Mouse (Mus musculus) neural tube, embryonic 12.5 days (tissue): ENCODE measurements around the gene Aoc2. TPM values are rescaled to one million over a fixed set of nuclear protein-coding genes. Genes with fewer than 3 reads are reported as not detected.
"Not testable (repeated sequence)": the region's sequence is repeated elsewhere in the genome, so short reads cannot be mapped to it uniquely, and the experiment has no call there.

Source experiments
- ATAC-seq: fragments of 200-750 bp; cut with Nextera tagmentation; 2 replicates; pipeline ENCODE4 v1.8.0; 2017; ENCODE audit warnings: low read depth, mild to moderate bottlenecking, moderate TSS enrichment, moderate library complexity; ENCODE audit not compliant: low FRiP score
- H3K27ac ChIP-seq: fragments of 300-500 bp; sonication (generic); 2 replicates; pipeline ENCODE4 v1.5.1; 2016
- H3K27me3 ChIP-seq: fragments of 300-500 bp; sonication (generic); replicated peaks from 2 replicates; pipeline ENCODE4 v1.6.1; 2016; ENCODE audit warnings: mild to moderate bottlenecking
- H3K36me3 ChIP-seq: fragments of 300-500 bp; sonication (generic); 2 replicates; pipeline ENCODE4 v1.6.1; 2016; ENCODE audit warnings: mild to moderate bottlenecking
- H3K4me1 ChIP-seq: fragments of 300-500 bp; sonication (generic); 2 replicates; pipeline ENCODE4 v1.6.1; 2016
- H3K4me2 ChIP-seq: fragments of 300-500 bp; sonication (generic); replicated peaks from 2 replicates; pipeline ENCODE4 v1.6.1; 2016; ENCODE audit warnings: mild to moderate bottlenecking
- H3K4me3 ChIP-seq: fragments of 300-500 bp; sonication (generic); 2 replicates; pipeline ENCODE4 v1.5.1; 2016
- H3K9ac ChIP-seq: fragments of 300-500 bp; sonication (generic); 2 replicates; pipeline ENCODE4 v1.6.1; 2016; ENCODE audit warnings: mild to moderate bottlenecking
- H3K9me3 ChIP-seq: fragments of 300-500 bp; sonication (generic); 2 replicates; pipeline ENCODE4 v1.6.1; 2016; ENCODE audit warnings: mild to moderate bottlenecking
- WGBS: fragments of 180-500 bp; shearing (Covaris S2); methylation state at CpG from one replicate; pipeline ENCODE4 v1.1.7; 2016; 5-methylcytosine and 5-hydroxymethylcytosine counted together
- microRNA-seq: library from miRNA; unstranded; fragments of <30 nt; microRNA quantifications from one replicate; pipeline ENCODE4, GENCODE M21; 2017
- polyA plus RNA-seq: library from polyadenylated mRNA; unstranded; fragments of >200 nt; fragmentation: Nextera tagmentation; extraction: Ambion mirVana; gene quantifications from 2 replicates; pipeline ENCODE4 v1.2.1, GENCODE M21; 2016

The Aoc2 gene
- polyA plus RNA-seq, 1 experiment from 2014 or later, result 3.0 TPM

DNA sequence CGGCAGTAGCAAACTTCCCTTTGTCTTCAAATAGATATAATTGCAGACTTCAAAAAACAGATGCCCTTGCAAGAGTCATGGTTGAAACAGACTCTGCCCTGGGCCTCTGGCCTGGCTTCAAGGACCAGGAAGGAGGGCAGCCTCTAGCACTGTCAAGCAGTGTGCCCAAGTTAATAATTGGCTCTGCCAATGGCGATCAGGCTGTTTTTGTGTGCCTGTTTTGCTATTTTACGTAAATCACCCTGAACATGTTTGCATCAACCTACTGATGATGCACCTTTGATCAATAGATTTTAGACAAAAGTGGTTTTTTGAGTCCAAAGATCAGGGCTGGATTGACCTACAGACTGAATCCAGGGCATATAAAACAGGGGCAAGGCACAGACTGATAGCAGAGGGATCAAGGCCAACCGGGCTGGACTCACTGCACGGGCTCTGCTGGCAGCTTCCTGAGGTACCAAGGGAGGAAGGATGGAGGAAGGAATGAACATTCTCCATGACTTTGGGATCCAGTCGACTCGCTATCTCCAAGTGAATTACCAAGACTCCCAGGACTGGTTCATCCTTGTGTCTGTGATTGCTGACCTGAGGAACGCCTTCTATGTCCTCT, 42.6 kb downstream of the Aoc2 start, which contains the start of gene G6pc:
TSS of gene G6pc (plus strand) at position 236 of the 610 bp plus-strand sequence.
- no peak for ATAC-seq
- H3K4me1 ChIP-seq, result no peaks in the 10 kb centered on the region

DNA sequence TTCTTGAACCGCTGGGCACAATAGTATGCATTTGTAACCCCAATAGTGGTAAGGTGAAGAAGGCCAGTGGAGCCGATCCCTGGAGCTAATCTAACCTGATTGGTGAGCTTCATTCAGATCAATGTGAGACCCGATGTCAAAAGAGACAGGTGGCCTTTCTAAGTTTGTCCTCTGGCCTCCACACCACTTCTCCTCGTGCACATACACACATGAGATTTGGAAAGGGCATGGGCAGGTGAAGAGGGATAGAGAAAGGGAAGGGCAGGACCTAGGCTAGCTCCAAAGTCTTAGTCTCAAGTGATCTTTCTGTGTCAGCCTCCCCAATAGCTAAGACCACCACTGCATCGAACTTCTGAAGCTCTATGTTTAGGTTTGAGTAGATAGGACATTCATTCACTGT, 45.3 kb downstream of the Aoc2 start:
- H3K9me3 ChIP-seq, result no peaks in the 10 kb centered on the region
- H3K27ac ChIP-seq, result no peak overlapping the region
- H3K4me3 ChIP-seq, result no peak overlapping the region
- H3K9ac ChIP-seq, result no peak overlapping the region
- H3K4me1 ChIP-seq, result no peaks in the 10 kb centered on the region
- H3K27me3 ChIP-seq, result no peaks in the 10 kb centered on the region
- no peak for ATAC-seq
- no peak overlapping the region for H3K4me2 ChIP-seq
- WGBS, result 81% methylated on average over 5 of the region's 5 CpGs
- H3K36me3 ChIP-seq, result no peaks in the 10 kb centered on the region

More for the DNA sequence above, 42.6 kb downstream of the Aoc2 start, which contains the start of gene G6pc:
- Histone ChIP-seq H3K36me3 (no peaks in the 10 kb centered on the region), H3K9ac (no peak within 1 kb of the TSS), H3K9me3 (no peaks in the 10 kb centered on the region), H3K4me3 (no peak within 1 kb of the TSS), H3K4me2 (no peak within 1 kb of the TSS), H3K27ac (no peak within 1 kb of the TSS), H3K27me3 (no peaks in the 10 kb centered on the region)
- WGBS, result 87% methylated on average over 8 of the region's 8 CpGs

DNA sequence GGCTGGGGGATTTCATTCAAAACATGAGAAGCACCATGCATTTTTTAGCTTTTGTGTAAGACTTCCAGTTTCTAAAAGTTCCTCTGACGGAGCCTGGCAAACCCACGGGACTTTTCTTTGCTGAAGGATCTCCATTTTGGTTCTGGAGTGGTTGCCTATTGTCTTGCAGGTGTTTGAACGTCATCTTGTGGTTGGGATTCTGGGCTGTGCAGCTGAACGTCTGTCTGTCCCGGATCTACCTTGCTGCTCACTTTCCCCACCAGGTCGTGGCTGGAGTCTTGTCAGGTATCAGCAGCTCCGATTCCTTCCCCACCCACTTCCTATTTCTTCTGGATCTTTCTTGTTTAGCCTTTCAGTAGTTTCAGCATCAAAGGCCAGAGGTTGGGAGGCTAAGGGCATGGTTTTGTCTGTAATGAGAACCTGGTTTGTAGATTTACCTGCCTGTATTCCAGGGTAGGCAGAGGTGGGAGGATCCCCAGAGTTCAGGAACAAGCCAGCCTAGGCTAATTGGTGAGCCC, 49.6 kb downstream of the Aoc2 start:
- no peaks in the 10 kb centered on the region for H3K27me3 ChIP-seq
- no peaks in the 10 kb centered on the region for H3K9me3 ChIP-seq
- 74% methylated on average over 7 of the region's 7 CpGs for WGBS
- no peaks in the 10 kb centered on the region for H3K4me1 ChIP-seq
- H3K36me3 ChIP-seq, result no peaks in the 10 kb centered on the region
- ATAC-seq, result no peak
- no peak overlapping the region for H3K4me2 ChIP-seq
- H3K9ac ChIP-seq, result no peak overlapping the region
- H3K27ac ChIP-seq, result no peak overlapping the region
- H3K4me3 ChIP-seq, result no peak overlapping the region

DNA sequence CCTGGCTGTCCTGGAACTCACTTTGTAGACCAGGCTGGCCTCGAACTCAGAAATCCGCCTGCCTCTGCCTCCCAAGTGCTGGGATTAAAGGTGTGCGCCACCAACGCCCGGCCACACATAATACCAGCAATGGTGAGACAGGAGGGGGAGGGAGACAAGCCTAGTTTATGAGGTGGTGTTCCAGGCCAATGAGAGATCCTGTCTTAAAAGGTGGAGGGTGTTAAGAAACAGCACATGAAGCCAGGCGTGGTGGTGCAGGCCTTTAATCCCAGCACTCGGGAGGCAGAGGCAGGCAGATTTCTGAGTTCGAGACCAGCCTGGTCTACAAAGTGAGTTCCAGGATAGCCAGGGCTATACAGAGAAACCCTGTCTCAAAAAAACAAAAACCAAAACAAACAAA, 53.3 kb downstream of the Aoc2 start:
- not testable (repeated sequence) for H3K36me3 ChIP-seq, H3K9me3 ChIP-seq, ATAC-seq, H3K4me3 ChIP-seq, H3K4me2 ChIP-seq, H3K27me3 ChIP-seq, H3K4me1 ChIP-seq, H3K9ac ChIP-seq, H3K27ac ChIP-seq
- WGBS, result 95% methylated on average over 8 of the region's 8 CpGs

DNA sequence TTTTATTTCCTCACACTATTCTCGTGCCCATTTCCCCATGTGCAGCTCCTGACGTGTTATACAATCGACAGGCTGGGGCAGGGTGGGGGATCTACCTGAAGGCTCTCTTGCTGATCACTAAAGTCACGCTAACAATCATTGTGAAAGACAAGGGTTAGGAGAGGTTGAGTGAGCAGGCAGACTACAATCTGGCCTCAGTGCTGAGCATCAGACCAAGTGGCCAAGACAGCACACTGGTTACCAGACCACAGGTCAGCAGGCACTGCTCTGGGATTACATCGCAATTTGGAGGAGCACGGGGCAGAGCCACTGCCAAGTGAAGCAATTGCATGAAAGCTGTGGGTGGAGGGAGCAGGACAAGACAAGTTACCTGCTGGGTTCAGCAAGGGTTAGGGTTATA, 54.1 kb downstream of the Aoc2 start:
- H3K36me3 ChIP-seq, result no peaks in the 10 kb centered on the region
- no peaks in the 10 kb centered on the region for H3K9me3 ChIP-seq
- no peak overlapping the region for H3K9ac ChIP-seq
- H3K4me1 ChIP-seq, result no peaks in the 10 kb centered on the region
- no peak overlapping the region for H3K4me2 ChIP-seq
- ATAC-seq, result no peak
- no peak overlapping the region for H3K27ac ChIP-seq
- H3K4me3 ChIP-seq, result no peak overlapping the region
- H3K27me3 ChIP-seq, result no peaks in the 10 kb centered on the region
- 79% methylated on average over 6 of the region's 6 CpGs for WGBS

Small RNA genes within 50 kb of the gene (microRNA-seq; reads per million reads assigned to microRNA genes)
- not detected for gene Gm25593

Other genes starting within 250 kb of the Aoc2 start
- gene Hsd17b1, start 246.7 kb upstream of the Aoc2 start, polyA plus RNA-seq, result 0.14 and 0.29 TPM in 2 replicates
- gene Coasy, start 242.5 kb upstream of the Aoc2 start, polyA plus RNA-seq, result 50.8 and 54.5 TPM in 2 replicates
- gene Mlx, start 237.8 kb upstream of the Aoc2 start, polyA plus RNA-seq, result 59.6 and 68.0 TPM in 2 replicates
- 31.4 and 34.3 TPM in 2 replicates for gene Psmc3ip, start 229.6 kb upstream of the Aoc2 start, polyA plus RNA-seq
- gene Retreg3, start 205.2 kb upstream of the Aoc2 start, polyA plus RNA-seq, result 22.2 and 27.8 TPM in 2 replicates
- gene Tubg1, start 205.1 kb upstream of the Aoc2 start, polyA plus RNA-seq, result 87.5 and 93.5 TPM in 2 replicates
- gene Tubg2, start 169.2 kb upstream of the Aoc2 start, polyA plus RNA-seq, result 13.4 and 15.1 TPM in 2 replicates
- gene Cntnap1, start 154.5 kb upstream of the Aoc2 start, polyA plus RNA-seq, result 1.7 and 2.2 TPM in 2 replicates
- 16.1 and 17.1 TPM in 2 replicates for gene Plekhh3, start 153.7 kb upstream of the Aoc2 start, polyA plus RNA-seq
- gene Ccr10, start 149.6 kb upstream of the Aoc2 start, polyA plus RNA-seq, result 0.29 and 0.37 TPM in 2 replicates
- gene Ezh1, start 98.6 kb upstream of the Aoc2 start, polyA plus RNA-seq, result 14.1 and 14.3 TPM in 2 replicates
- 73.4 and 79.4 TPM in 2 replicates for gene Ramp2, start 79.0 kb upstream of the Aoc2 start, polyA plus RNA-seq
- 101 and 103 TPM in 2 replicates for gene Vps25, start 71.4 kb upstream of the Aoc2 start, polyA plus RNA-seq
- 6.2 and 7.5 TPM in 2 replicates for gene Wnk4, start 64.5 kb upstream of the Aoc2 start, polyA plus RNA-seq
- 1.1 and 1.3 TPM in 2 replicates for gene Cntd1, start 46.1 kb upstream of the Aoc2 start, polyA plus RNA-seq
- gene Coa3, start 45.9 kb upstream of the Aoc2 start, polyA plus RNA-seq, result 201 and 213 TPM in 2 replicates
- 168 and 174 TPM in 2 replicates for gene Becn1, start 22.8 kb upstream of the Aoc2 start, polyA plus RNA-seq
- gene Psme3, start 8.8 kb upstream of the Aoc2 start, polyA plus RNA-seq, result 155 and 168 TPM in 2 replicates
- not detected in 2 replicates for gene Aoc3, start 5.5 kb downstream of the Aoc2 start, polyA plus RNA-seq
- gene G6pc, start 42.5 kb downstream of the Aoc2 start, polyA plus RNA-seq, result not detected in 2 replicates
- 85.3 and 86.4 TPM in 2 replicates for gene Aarsd1, start 92.6 kb downstream of the Aoc2 start, polyA plus RNA-seq
- gene Gm27029, start 99.7 kb downstream of the Aoc2 start, polyA plus RNA-seq, result 6.7 and 10.0 TPM in 2 replicates
- 28.2 and 29.0 TPM in 2 replicates for gene Rundc1, start 100.0 kb downstream of the Aoc2 start, polyA plus RNA-seq
- gene Ptges3l, start 100.3 kb downstream of the Aoc2 start, polyA plus RNA-seq, result 3.2 and 4.4 TPM in 2 replicates
- 327 and 346 TPM in 2 replicates for gene Rpl27, start 117.2 kb downstream of the Aoc2 start, polyA plus RNA-seq
- gene Ifi35, start 123.3 kb downstream of the Aoc2 start, polyA plus RNA-seq, result 3.4 and 4.3 TPM in 2 replicates
- gene Rnd2, start 139.9 kb downstream of the Aoc2 start, polyA plus RNA-seq, result 84.0 and 99.7 TPM in 2 replicates
- gene Vat1, start 141.2 kb downstream of the Aoc2 start, polyA plus RNA-seq, result 71.6 and 75.1 TPM in 2 replicates
- 10.0 TPM in 2 replicates for gene Brca1, start 226.9 kb downstream of the Aoc2 start, polyA plus RNA-seq
- 116 and 123 TPM in 2 replicates for gene Nbr1, start 227.1 kb downstream of the Aoc2 start, polyA plus RNA-seq